Mouse (Mus musculus) cerebellum, postnatal 10 days (tissue): ENCODE results near the gene Olfr750.

ENCODE experiments used
- DNase-seq, 2 experiments: peaks; one replicate each; pipeline ENCODE4 v3.0.0; 2021; ENCODE audit warnings: mixed read lengths in 2 of 2

Gene Olfr750

GRCm38 (mm10) chr14:51088166-51088969 lies 14.1 kb upstream of the Olfr750 start:
- peak; percentile 89 to 90 for DNase-seq

GRCm38 (mm10) chr14:51087762-51088161 lies 13.5 kb upstream of the Olfr750 start:
- no peak for DNase-seq

GRCm38 (mm10) chr14:51085911-51086310 lies 11.7 kb upstream of the Olfr750 start:
- no peak for DNase-seq

DNA sequence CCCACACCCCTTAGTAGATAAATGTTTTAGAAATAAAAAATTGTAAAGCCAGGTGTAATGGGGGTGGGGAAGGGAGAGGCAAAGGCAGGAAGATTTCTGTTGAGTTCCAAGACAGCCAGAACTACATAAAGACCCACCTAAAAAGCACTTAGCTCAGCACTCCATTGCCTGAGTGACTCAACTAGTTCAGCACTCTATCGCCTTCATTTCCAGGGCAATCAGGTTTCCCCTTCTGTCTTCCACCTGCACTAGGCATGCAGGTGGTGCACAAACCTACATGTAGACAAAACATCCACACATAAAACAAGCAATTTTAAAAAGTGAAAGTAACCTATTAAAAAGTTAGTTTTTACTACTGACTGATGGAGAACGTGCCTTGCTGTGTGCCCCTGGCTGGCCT lies 10.9 kb upstream of the Olfr750 start:
- no peak for DNase-seq

GRCm38 (mm10) chr14:51083805-51084204 lies 9.6 kb upstream of the Olfr750 start:
- DNase-seq = no peak

- peak; percentile 66 to 68 for DNase-seq
Observed at GRCm38 (mm10) chr14:51082599-51083581, 8.7 kb upstream of the Olfr750 start.

DNA sequence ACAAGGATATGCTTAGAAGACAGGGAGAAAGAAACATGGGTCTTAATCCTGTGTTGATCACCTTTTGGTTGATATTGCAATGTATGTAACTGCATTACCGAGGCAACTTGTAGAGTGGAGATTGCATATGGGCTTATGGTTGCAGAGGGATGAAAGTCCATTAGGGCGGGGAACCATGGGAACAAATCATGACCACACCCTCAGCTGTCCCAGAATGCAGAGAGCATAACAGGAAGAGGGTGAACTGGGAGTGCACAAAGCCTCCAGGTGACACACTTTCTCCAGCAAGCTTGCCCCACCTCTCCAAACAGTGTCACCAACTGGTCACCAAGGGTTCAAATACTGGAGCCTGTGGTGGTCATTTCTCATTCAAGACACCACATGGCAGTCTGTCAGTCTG lies 6.8 kb upstream of the Olfr750 start:
- DNase-seq = no peak

- no peak for DNase-seq
Observed at GRCm38 (mm10) chr14:51079180-51079579, 4.9 kb upstream of the Olfr750 start.

- DNase-seq = peak; percentile 58 to 65
Observed at GRCm38 (mm10) chr14:51069617-51070016, 4.6 kb downstream of the Olfr750 start.

GRCm38 (mm10) chr14:51068956-51069355 lies 5.3 kb downstream of the Olfr750 start:
- DNase-seq = no peak

DNA sequence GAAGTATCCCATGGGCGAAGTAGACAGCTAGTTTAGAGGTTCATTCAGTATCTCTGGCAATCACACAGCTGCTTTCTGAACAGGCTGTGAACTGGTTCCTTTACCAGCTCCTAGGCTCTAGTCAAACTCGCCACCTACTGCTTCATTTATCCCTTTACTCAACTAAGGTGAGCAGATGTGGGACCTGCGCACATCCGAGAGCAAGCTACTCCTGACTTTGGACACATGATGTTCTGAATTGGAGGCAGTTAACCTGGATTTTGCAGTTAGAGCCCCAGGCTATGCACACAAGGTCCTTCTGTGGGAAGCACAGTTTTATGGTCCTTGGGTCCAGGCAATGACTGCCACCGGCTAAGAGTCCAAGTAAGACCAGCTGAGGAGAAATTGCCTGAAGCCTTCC lies 13.5 kb downstream of the Olfr750 start:
- DNase-seq = no peak

- DNase-seq = no peak
Observed at GRCm38 (mm10) chr14:51057401-51057831, 16.8 kb downstream of the Olfr750 start, which contains the start of gene Rnase12. Gene Rnase12 (minus strand): TSS chr14:51057661.

GRCm38 (mm10) chr14:51054243-51055237 lies 19.7 kb downstream of the Olfr750 start:
- no peak for DNase-seq

DNA sequence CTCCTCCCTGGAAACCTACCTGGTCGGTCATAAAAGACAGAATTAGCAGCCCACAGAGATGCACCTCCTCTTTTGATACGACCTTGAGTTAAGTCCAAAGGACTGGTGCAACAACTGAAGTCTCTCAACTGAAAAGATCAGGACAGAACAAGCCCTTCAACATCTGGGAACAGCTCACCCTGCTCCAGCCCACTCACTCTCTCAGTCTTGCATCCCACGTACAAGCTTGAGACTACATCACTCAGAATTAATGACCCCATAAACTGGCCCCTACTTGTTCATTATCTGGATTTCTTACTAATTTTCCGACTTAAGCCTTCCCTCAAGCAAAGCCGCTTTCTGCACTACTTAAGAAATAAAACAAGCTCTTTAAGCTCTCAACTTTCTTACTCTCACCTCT lies 21.1 kb downstream of the Olfr750 start:
- DNase-seq = no peak

DNA sequence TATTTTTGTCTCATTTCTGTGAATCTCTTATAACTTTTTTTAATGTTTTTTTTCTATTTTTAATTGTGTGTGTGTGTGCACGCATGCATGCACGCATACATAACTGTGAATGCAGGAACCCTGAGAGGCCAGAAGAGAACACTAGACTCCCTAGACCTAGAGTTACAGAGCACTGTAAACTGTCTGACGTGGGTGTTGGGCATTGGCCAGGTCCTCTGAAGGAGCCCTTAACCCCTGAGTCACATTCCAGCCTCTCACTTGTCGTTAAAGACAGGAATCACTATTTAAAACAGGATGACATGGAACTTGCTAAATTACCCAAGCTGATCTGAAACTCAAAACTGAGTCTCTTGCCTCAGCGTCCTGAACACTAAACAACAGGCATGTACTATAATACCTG lies 22.3 kb downstream of the Olfr750 start:
- no peak for DNase-seq

- no peak for DNase-seq
Observed at GRCm38 (mm10) chr14:51050063-51050462, 24.2 kb downstream of the Olfr750 start, which contains the start of gene Rnase11. Gene Rnase11 (minus strand): TSS chr14:51050163.

DNA sequence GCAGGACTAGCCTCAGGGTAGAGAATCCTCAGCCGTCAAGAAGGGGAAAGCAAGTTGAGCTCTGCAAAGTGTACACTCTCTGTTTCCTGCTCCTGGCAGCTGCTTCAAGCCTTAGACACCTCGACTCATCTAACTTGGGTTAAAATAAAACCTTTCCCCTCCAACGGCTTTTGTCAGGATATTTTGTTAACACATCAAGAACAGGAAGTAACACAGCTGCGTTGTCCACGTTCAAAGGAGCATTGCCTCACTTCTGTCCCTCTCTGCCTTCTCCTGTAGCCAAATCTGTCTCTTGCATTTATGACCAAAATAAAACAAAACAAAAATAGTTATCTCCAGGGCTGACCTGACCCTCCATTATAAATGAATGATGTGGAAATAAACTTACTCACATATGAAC lies 26.4 kb downstream of the Olfr750 start:
- DNase-seq = no peak

GRCm38 (mm10) chr14:51041769-51042168 lies 32.5 kb downstream of the Olfr750 start, which contains the start of gene Rnase9:
Gene Rnase9 (minus strand): TSS chr14:51041869.
- no peak for DNase-seq

DNA sequence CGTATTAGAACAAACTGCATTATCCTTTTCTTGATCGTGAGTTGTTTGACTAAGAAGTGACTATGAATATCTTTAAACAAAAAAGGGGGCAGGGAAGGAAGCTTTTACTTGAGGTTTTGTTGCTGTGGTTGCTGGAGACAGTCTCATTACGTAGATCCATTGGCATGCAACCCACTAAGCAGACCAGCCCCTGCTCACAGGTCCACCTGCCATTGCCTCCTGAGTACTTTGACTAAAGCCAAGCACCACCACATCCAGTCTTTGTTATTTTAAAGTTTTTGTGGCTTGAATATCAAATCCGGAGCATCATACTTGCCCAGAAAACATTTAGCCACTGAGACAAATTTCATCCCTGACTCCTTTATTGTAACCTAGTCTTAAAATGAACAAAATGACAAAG lies 38.0 kb downstream of the Olfr750 start:
- DNase-seq = no peak

- no peak for DNase-seq
Observed at GRCm38 (mm10) chr14:51035206-51035605, 39.0 kb downstream of the Olfr750 start.

- peak; percentile 11 to 18 for DNase-seq
Observed at GRCm38 (mm10) chr14:51027387-51028155, 46.7 kb downstream of the Olfr750 start.
